Mouse (Mus musculus) megakaryocyte, embryonic 14.5 days (primary cell): ENCODE results near the gene Fam72a. TPM values are rescaled to one million over a fixed set of nuclear protein-coding genes. Genes with fewer than 3 reads are reported as not detected.

ENCODE experiments used
- H3K27me3 ChIP-seq: replicated peaks from 2 replicates; pipeline ENCODE3; 2012; ENCODE audit warnings: inconsistent platforms
- H3K36me3 ChIP-seq: replicated peaks from 2 replicates; pipeline ENCODE3; 2012; ENCODE audit warnings: low read length, inconsistent platforms, mixed read lengths
- H3K4me1 ChIP-seq: 2 replicates; pipeline ENCODE4 v1.6.1; 2012; ENCODE audit warnings: inconsistent platforms
- H3K4me3 ChIP-seq: replicated peaks from 2 replicates; pipeline ENCODE3; 2012; ENCODE audit warnings: moderate library complexity, mild to moderate bottlenecking, inconsistent platforms
- H3K9me3 ChIP-seq: 2 replicates; pipeline ENCODE4 v1.6.1; 2012; ENCODE audit warnings: inconsistent platforms
- FLI1 ChIP-seq: IDR thresholded peaks from 2 replicates; pipeline ENCODE4 v1.6.1; 2012; ENCODE audit warnings: low read length, inconsistent platforms, mixed read lengths
- GATA1 ChIP-seq: IDR thresholded peaks from 3 replicates; pipeline ENCODE4 v1.6.1; 2012; ENCODE audit warnings: mixed read lengths, low read length, inconsistent platforms, borderline replicate concordance
- polyA plus RNA-seq: library from polyadenylated mRNA; stranded (reverse); fragments of >175 nt; gene quantifications from 2 replicates; pipeline ENCODE4 v1.2.3, GENCODE M21; 2012; ENCODE audit warnings: low replicate concordance; ENCODE audit not compliant: insufficient read depth

Fam72a gene
- polyA plus RNA-seq, 1 experiment = 3.6 TPM

GRCm38 (mm10) chr1:131578943-131579680 is 51.4 kb downstream of the Fam72a start:
- no peak for TF ChIP-seq FLI1
- TF ChIP-seq GATA1 = no peak
- no peaks in the 10 kb centered on the region for H3K36me3 ChIP-seq
- no peaks in the 10 kb centered on the region for H3K4me1 ChIP-seq
- no peaks in the 10 kb centered on the region for H3K9me3 ChIP-seq
- H3K4me3 ChIP-seq = no peak overlapping the region
- peaks cover 51% of the 10 kb centered on the region for H3K27me3 ChIP-seq

DNA sequence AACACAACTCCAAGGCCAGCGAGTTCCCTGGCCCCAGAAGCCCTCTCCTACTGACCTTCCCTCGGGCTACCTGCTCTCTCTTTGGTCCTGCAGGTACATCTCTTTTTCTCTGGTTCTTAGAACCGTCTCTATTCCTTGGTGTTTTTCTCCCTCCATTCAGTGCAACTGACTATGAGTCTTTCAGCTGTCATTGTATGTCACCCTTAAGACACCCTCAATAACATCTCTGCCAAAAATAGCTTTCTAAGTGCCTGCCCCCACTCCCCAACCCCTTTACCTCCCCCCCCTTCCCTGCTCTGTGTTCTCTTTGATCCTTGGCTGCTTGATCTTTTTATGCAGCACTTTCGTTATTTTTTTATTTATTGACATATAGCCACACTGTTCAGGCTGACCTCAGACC is 52.7 kb downstream of the Fam72a start:
- no peak for TF ChIP-seq GATA1
- TF ChIP-seq FLI1 = no peak
- H3K4me1 ChIP-seq = no peaks in the 10 kb centered on the region
- no peaks in the 10 kb centered on the region for H3K36me3 ChIP-seq
- H3K27me3 ChIP-seq = peaks cover 53% of the 10 kb centered on the region
- H3K9me3 ChIP-seq = no peaks in the 10 kb centered on the region
- no peak overlapping the region for H3K4me3 ChIP-seq

DNA sequence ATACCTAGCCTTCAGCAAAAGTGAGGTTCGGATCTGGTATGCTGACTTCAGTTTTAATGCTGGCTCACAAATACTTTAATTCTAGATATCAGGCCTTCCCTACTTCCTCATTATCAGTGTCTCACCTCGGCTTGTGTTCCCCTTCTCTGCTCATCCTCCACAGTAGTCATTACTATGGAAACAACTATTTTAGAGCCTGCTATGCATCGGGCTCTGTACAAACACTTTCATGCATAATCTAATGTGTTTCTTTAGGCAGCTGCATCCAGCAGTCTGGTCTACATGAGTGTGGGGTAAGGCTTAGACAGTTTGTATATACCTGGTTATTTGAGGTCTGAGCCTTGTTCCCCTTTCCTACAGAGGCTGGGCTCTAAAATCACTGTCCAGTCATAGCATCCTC is 55.9 kb downstream of the Fam72a start:
- TF ChIP-seq GATA1 = no peak
- no peak for TF ChIP-seq FLI1
- Histone ChIP-seq H3K36me3 (no peaks in the 10 kb centered on the region), H3K4me3 (no peak overlapping the region), H3K4me1 (no peaks in the 10 kb centered on the region), H3K27me3 (peaks cover 60% of the 10 kb centered on the region), H3K9me3 (no peaks in the 10 kb centered on the region)

GRCm38 (mm10) chr1:131586836-131587235 is 59.1 kb downstream of the Fam72a start:
- Histone ChIP-seq H3K4me3 (no peak overlapping the region), H3K27me3 (peaks cover 55% of the 10 kb centered on the region), H3K36me3 (no peaks in the 10 kb centered on the region), H3K9me3 (peaks cover 4% of the 10 kb centered on the region), H3K4me1 (no peaks in the 10 kb centered on the region)
- TF ChIP-seq GATA1 (no peak), FLI1 (no peak)

Other genes starting within 250 kb of the Fam72a start
- gene Ikbke, start 248.3 kb upstream of the Fam72a start, polyA plus RNA-seq = 1.8 and 15.6 TPM in 2 replicates
- gene Srgap2, start 551 bp upstream of the Fam72a start, polyA plus RNA-seq = 6.7 and 12.2 TPM in 2 replicates
- gene Avpr1b, start 71.3 kb downstream of the Fam72a start, polyA plus RNA-seq = not detected in 2 replicates
- 4.2 TPM in 1 of 2 replicates, not detected in the other for gene Ctse, start 110.4 kb downstream of the Fam72a start, polyA plus RNA-seq
- gene Rab7b, start 160.8 kb downstream of the Fam72a start, polyA plus RNA-seq = 2.3 TPM in 1 of 2 replicates, not detected in the other
- not detected in 2 replicates for gene Slc26a9, start 216.1 kb downstream of the Fam72a start, polyA plus RNA-seq